Mouse (Mus musculus) urinary bladder, postnatal 10 days (tissue): ENCODE results near the gene Gm21885.

Source experiments
- DNase-seq: peaks from one replicate; pipeline ENCODE4 v3.0.0; 2022; ENCODE audit warnings: low spot score

Gene Gm21885

GRCm38 (mm10) chr11:94320969-94321930 lies 39.6 kb downstream of the Gm21885 start:
- DNase-seq: no peak

GRCm38 (mm10) chr11:94321931-94322400 lies 40.3 kb downstream of the Gm21885 start, which contains the start of gene Luc7l3:
TSS of gene Luc7l3 (minus strand) at chr11:94321988.
- DNase-seq: peak; percentile 84

DNA sequence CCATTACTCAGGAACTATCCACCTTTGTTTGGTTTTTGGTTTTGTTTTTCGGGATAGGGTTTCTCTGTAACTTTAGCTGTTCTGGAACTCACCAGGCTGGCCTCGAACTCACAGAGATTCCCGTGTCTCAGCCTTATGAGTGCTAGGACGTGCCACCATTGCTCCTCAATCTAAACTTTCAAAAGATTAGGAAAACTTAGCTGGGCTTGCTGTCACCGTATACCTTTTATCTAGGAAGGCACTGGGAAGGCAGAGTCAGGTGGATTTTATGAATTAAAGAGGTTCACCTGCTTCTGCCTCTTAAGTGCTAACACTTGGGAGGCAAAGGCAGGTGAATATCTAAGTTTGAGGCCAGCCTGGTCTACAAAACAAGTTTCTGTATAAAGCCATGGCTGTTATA lies 41.0 kb downstream of the Gm21885 start:
- DNase-seq: no peak

- no peak for DNase-seq
These were observed 41.7 kb downstream of the Gm21885 start for GRCm38 (mm10) chr11:94323271-94323925.

- no peak for DNase-seq
These were observed 42.9 kb downstream of the Gm21885 start for GRCm38 (mm10) chr11:94324618-94325017.

- DNase-seq: no peak
These were observed 45.3 kb downstream of the Gm21885 start for GRCm38 (mm10) chr11:94326961-94327411.

DNA sequence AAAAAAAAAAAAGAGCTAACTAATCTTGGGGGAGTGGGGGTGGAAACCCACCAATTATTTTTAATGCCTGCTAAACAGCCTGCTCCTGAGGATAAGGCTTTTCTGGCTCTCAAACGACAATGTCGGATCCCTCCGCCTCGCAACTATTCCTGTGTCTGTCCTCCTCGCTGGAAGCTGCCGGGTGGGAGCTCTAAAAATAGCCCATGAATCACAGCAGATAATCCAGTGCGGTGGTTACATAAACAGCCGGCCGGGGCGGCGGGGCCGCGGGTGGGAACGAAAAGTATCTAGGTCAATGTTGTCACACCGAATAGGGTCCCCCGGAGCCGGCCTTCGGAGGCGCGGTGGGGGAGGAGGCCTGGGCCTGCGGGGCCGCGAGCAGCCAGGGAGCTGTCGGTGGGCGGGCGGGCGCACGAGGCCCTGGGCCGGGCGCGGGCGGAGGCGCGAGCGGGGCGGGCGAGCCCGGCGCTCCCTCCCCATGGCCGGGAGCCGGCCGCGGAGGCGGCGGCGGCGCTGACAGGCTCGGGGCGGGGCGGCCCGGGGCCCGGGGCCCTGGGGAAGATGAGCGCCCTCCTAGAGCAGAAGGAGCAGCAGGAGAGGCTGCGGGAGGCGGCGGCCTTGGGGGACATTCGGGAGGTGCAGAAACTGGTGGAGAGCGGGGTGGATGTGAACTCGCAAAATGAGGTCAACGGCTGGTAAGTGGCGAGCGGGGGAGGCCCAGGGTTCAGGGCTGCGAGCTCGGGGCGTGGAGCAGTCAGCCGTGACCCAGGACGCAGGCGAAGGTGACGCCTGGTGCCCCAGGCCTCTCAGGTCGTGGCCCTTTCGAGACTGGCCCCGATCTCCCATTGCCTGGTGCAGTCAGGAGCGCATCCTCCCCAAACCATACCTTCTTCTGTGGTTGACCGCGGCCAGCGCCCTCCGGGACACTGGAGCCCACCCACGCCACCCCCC lies 46.3 kb downstream of the Gm21885 start, which contains the start of gene Ankrd40:
Gene Ankrd40 (plus strand): TSS at position 309 of the 951 bp plus-strand sequence.
- DNase-seq: peak; percentile 77

DNA sequence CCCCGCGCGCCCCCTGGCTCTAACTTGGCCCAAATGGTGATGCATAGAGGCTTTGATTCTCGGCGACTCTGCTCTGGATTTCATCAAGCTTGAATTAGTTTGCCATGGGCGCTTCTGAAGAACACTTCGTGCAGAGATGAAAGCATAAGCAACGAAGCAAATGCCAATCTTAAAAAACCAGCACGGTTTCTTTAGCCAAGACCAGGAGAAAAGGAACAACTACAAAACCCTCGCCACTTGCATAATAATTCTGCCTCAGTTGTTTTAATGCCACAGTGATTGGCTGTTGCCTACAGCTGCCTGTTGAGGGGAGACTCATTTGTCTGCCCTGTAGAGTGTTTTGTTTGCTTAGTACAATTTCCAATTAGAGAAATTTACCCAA lies 47.0 kb downstream of the Gm21885 start:
- no peak for DNase-seq

DNA sequence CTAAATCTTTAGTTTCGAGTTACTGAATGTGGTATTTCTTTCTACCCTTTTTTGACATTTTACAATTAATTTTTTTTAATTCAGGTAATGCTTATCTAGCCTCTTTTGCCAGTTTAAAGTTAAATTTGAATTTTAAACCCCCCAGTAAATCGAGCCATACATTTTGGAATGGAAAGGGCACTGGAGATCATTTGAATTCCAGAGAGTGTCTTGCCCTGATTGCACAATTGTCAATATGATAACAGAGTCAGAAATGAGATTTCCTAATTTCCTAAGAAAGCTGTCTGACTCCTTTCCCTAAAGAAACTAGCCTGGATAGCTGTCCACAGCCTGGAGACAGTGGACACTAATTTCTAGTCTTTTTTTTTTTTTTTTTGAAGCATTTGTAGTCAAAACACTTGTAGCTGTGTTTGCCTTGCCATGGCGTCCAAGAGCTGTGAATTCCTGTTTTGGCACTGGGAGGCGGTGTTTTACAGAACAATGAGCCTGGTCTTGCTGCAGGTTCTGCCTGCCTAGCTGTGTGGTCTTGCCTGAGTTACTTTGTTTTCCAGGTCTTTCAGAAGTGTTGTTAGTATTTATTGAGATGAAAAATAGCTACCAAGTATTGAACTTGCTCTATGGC lies 47.7 kb downstream of the Gm21885 start:
- DNase-seq: no peak

GRCm38 (mm10) chr11:94330211-94330610 lies 48.5 kb downstream of the Gm21885 start:
- no peak for DNase-seq

DNA sequence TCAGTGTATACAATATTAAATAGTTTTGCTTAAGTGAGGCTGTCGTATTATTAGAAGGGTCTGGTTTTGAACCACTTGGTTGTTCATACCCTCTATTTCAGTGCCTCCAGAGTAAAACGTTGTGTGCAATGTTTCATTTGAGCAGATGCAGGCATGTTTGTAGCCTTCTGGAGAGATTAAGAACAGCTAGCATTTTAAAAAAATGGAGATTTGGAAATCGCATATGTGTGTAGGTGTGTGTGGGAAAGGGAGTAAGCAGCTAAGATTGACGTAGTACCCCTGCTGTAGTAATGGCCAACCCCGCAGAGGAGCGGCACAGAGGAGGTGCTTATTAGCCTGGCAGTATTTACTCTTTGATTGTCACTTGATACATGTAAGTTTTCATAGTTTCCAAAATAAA lies 51.1 kb downstream of the Gm21885 start:
- DNase-seq: no peak

- DNase-seq: no peak
These were observed 52.8 kb downstream of the Gm21885 start for GRCm38 (mm10) chr11:94334386-94334968.
